Mouse (Mus musculus): ENCODE data around the gene Parp9. TPM values are rescaled to one million over a fixed set of nuclear protein-coding genes. Genes with fewer than 3 reads are reported as not detected.

Gene Parp9
- polyA plus RNA-seq, 1 experiment from 2014 or later, result 2.3 TPM

GRCm38 (mm10) chr16:35907432-35908201 is 30.7 kb upstream of the Parp9 start:
- Histone ChIP-seq H3K4me3 (no peak overlapping the region), H3K4me1 (no peaks in the 10 kb centered on the region), H3K27me3 (no peaks in the 10 kb centered on the region), H3K9ac (no peak overlapping the region), H3K36me3 (ENCODE audit: poor library complexity, severe bottlenecking) (no peaks in the 10 kb centered on the region), H3K27ac (no peak overlapping the region), H3K4me2 (no peak overlapping the region), H3K9me3 (replicated peaks) (no peaks in the 10 kb centered on the region)
- ATAC-seq, result no peak
- WGBS, result 62% methylated on average over 4 of the region's 4 CpGs

- WGBS, result 81% methylated on average over 3 of the region's 3 CpGs
Observed at GRCm38 (mm10) chr16:35911449-35911848, 26.8 kb upstream of the Parp9 start.

GRCm38 (mm10) chr16:35913526-35913925 is 24.7 kb upstream of the Parp9 start:
- 68% methylated on average over 1 of the region's 1 CpGs for WGBS
- Histone ChIP-seq H3K4me2 (no peak overlapping the region), H3K9ac (no peak overlapping the region)

More at GRCm38 (mm10) chr16:35911449-35911848, 26.8 kb upstream of the Parp9 start:
- Histone ChIP-seq H3K4me1 (no peaks in the 10 kb centered on the region), H3K27ac (no peak overlapping the region), H3K4me3 (no peak overlapping the region), H3K27me3 (no peaks in the 10 kb centered on the region), H3K9ac (no peak overlapping the region), H3K9me3 (replicated peaks) (no peaks in the 10 kb centered on the region), H3K36me3 (ENCODE audit: poor library complexity, severe bottlenecking) (no peaks in the 10 kb centered on the region), H3K4me2 (no peak overlapping the region)
- no peak for ATAC-seq

GRCm38 (mm10) chr16:35914301-35914700 is 24.0 kb upstream of the Parp9 start:
- Histone ChIP-seq H3K9ac (no peak overlapping the region), H3K27me3 (no peaks in the 10 kb centered on the region), H3K4me1 (no peaks in the 10 kb centered on the region), H3K4me2 (no peak overlapping the region), H3K27ac (no peak overlapping the region), H3K9me3 (replicated peaks) (no peaks in the 10 kb centered on the region), H3K4me3 (no peak overlapping the region), H3K36me3 (ENCODE audit: poor library complexity, severe bottlenecking) (no peaks in the 10 kb centered on the region)
- no peak for ATAC-seq
- WGBS, result 70% methylated on average over 5 of the region's 5 CpGs

More at GRCm38 (mm10) chr16:35913526-35913925, 24.7 kb upstream of the Parp9 start:
- Histone ChIP-seq H3K4me3 (no peak overlapping the region), H3K27ac (no peak overlapping the region), H3K4me1 (no peaks in the 10 kb centered on the region), H3K36me3 (ENCODE audit: poor library complexity, severe bottlenecking) (no peaks in the 10 kb centered on the region), H3K27me3 (no peaks in the 10 kb centered on the region), H3K9me3 (replicated peaks) (no peaks in the 10 kb centered on the region)
- no peak for ATAC-seq

- Histone ChIP-seq H3K4me2 (no peak overlapping the region), H3K36me3 (ENCODE audit: poor library complexity, severe bottlenecking) (no peaks in the 10 kb centered on the region), H3K9ac (no peak overlapping the region), H3K4me3 (no peak overlapping the region), H3K4me1 (no peaks in the 10 kb centered on the region), H3K27me3 (no peaks in the 10 kb centered on the region), H3K27ac (no peak overlapping the region), H3K9me3 (replicated peaks) (no peaks in the 10 kb centered on the region)
- WGBS, result 91% methylated on average over 6 of the region's 6 CpGs
- no peak for ATAC-seq
Observed at GRCm38 (mm10) chr16:35918721-35919543, 19.3 kb upstream of the Parp9 start.

GRCm38 (mm10) chr16:35921676-35922235 is 16.5 kb upstream of the Parp9 start:
- Histone ChIP-seq H3K4me2 (no peak overlapping the region), H3K9me3 (replicated peaks) (no peaks in the 10 kb centered on the region), H3K27me3 (no peaks in the 10 kb centered on the region), H3K4me3 (no peak overlapping the region), H3K4me1 (no peaks in the 10 kb centered on the region), H3K9ac (no peak overlapping the region), H3K36me3 (ENCODE audit: poor library complexity, severe bottlenecking) (no peaks in the 10 kb centered on the region), H3K27ac (no peak overlapping the region)
- no peak for ATAC-seq
- 91% methylated on average over 2 of the region's 2 CpGs for WGBS

- no peak for ATAC-seq
Observed at GRCm38 (mm10) chr16:35922301-35922895, 15.9 kb upstream of the Parp9 start.

GRCm38 (mm10) chr16:35923546-35924198 is 14.6 kb upstream of the Parp9 start:
- H3K4me2 ChIP-seq, result no peak overlapping the region
- no peak overlapping the region for H3K27ac ChIP-seq
- H3K4me1 ChIP-seq, result no peaks in the 10 kb centered on the region
- no peaks in the 10 kb centered on the region for H3K9me3 ChIP-seq (replicated peaks)
- ATAC-seq, result no peak
- no peak overlapping the region for H3K9ac ChIP-seq
- 79% methylated on average over 7 of the region's 7 CpGs for WGBS
- H3K36me3 ChIP-seq (ENCODE audit: poor library complexity, severe bottlenecking), result no peaks in the 10 kb centered on the region
- H3K4me3 ChIP-seq, result no peak overlapping the region
- no peaks in the 10 kb centered on the region for H3K27me3 ChIP-seq

More at GRCm38 (mm10) chr16:35922301-35922895, 15.9 kb upstream of the Parp9 start:
- H3K27ac ChIP-seq, result no peak overlapping the region
- 80% methylated on average over 3 of the region's 3 CpGs for WGBS
- no peaks in the 10 kb centered on the region for H3K4me1 ChIP-seq
- no peak overlapping the region for H3K4me3 ChIP-seq
- no peaks in the 10 kb centered on the region for H3K36me3 ChIP-seq (ENCODE audit: poor library complexity, severe bottlenecking)
- no peak overlapping the region for H3K9ac ChIP-seq
- H3K4me2 ChIP-seq, result no peak overlapping the region
- no peaks in the 10 kb centered on the region for H3K27me3 ChIP-seq
- H3K9me3 ChIP-seq (replicated peaks), result no peaks in the 10 kb centered on the region

- Histone ChIP-seq H3K27me3 (no peaks in the 10 kb centered on the region), H3K4me3 (no peak overlapping the region), H3K4me1 (no peaks in the 10 kb centered on the region), H3K36me3 (ENCODE audit: poor library complexity, severe bottlenecking) (no peaks in the 10 kb centered on the region), H3K9ac (no peak overlapping the region), H3K9me3 (replicated peaks) (no peaks in the 10 kb centered on the region), H3K27ac (no peak overlapping the region), H3K4me2 (no peak overlapping the region)
- no peak for ATAC-seq
- WGBS, result 91% methylated on average over 5 of the region's 5 CpGs
Observed at GRCm38 (mm10) chr16:35924341-35924740, 13.9 kb upstream of the Parp9 start.

GRCm38 (mm10) chr16:35932179-35933055 is 5.9 kb upstream of the Parp9 start:
- WGBS, result 88% methylated on average over 19 of the region's 19 CpGs
- no peak overlapping the region for H3K4me3 ChIP-seq
- no peak overlapping the region for H3K9ac ChIP-seq
- H3K4me1 ChIP-seq, result no peaks in the 10 kb centered on the region
- no peak overlapping the region for H3K27ac ChIP-seq
- ATAC-seq, result no peak
- H3K9me3 ChIP-seq (replicated peaks), result no peaks in the 10 kb centered on the region
- no peak overlapping the region for H3K4me2 ChIP-seq
- H3K27me3 ChIP-seq, result no peaks in the 10 kb centered on the region
- H3K36me3 ChIP-seq (ENCODE audit: poor library complexity, severe bottlenecking), result no peaks in the 10 kb centered on the region

GRCm38 (mm10) chr16:35933181-35933580 is 5.1 kb upstream of the Parp9 start:
- H3K27me3 ChIP-seq, result no peaks in the 10 kb centered on the region
- no peak overlapping the region for H3K9ac ChIP-seq
- no peak for ATAC-seq
- no peaks in the 10 kb centered on the region for H3K9me3 ChIP-seq (replicated peaks)
- no peak overlapping the region for H3K27ac ChIP-seq
- peaks cover under 1% of the 10 kb centered on the region; the same call in 1 of the 2 replicates for H3K4me1 ChIP-seq
- WGBS, result 89% methylated on average over 10 of the region's 10 CpGs
- H3K4me3 ChIP-seq, result no peak overlapping the region
- no peaks in the 10 kb centered on the region for H3K36me3 ChIP-seq (ENCODE audit: poor library complexity, severe bottlenecking)
- no peak overlapping the region for H3K4me2 ChIP-seq
